Mouse (Mus musculus): ENCODE measurements around the gene Ndfip2. TPM values are rescaled to one million over a fixed set of nuclear protein-coding genes. Genes with fewer than 3 reads are reported as not detected.

The Ndfip2 gene
- polyA plus RNA-seq, 1 experiment from 2014 or later: 57.3 TPM

DNA sequence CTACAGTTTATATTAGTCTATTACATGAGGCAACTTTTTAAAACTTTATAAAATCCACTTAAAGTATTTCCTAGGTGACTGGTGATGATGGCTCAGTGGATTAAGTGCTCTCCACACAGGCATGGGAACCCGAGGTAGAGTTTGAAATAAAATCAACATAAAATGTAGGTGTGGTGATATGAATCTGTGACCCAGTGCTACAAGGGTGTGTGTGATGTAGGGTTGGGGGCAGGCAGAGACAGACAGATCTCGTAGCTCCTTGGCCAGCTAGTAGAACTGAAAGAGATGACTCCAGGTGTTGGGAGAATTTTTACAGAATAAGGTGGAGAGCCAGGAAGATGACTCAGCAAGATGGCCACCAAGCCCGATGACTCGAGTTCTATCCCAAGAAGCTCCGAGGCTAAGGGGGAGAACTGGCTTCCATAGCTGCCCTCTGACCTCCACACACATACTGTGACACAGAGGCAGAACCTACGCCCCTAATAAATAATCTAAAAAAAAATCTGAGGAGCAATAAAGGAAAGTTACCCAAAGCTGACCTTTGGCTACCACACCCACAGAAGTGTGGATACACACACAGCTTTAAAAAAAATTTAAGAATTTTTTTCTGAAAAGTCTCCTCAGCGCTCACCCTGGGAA lies 14.4 kb upstream of the Ndfip2 start:
- Histone ChIP-seq H3K9ac (ENCODE audit: low read length) (no peak overlapping the region), H3K36me3 (ENCODE audit: control insufficient read depth, insufficient read depth) (no peaks in the 10 kb centered on the region), H3K4me1 (ENCODE audit: control insufficient read depth, insufficient read depth, low read length) (no peaks in the 10 kb centered on the region), H3K4me3 (ENCODE audit: low read length) (no peak overlapping the region), H3K27me3 (ENCODE audit: control insufficient read depth, insufficient read depth, low read length) (no peaks in the 10 kb centered on the region), H3K27ac (ENCODE audit: low read length) (no peak overlapping the region), H3K9me3 (replicated peaks; ENCODE audit: control insufficient read depth, low read length) (no peaks in the 10 kb centered on the region), H3K4me2 (ENCODE audit: low read depth, low read length) (no peak overlapping the region)
- WGBS: 82% methylated on average over 7 of the region's 7 CpGs
- ATAC-seq (replicated peaks; ENCODE audit: extremely low read depth, insufficient read depth, low FRiP score): no peak

DNA sequence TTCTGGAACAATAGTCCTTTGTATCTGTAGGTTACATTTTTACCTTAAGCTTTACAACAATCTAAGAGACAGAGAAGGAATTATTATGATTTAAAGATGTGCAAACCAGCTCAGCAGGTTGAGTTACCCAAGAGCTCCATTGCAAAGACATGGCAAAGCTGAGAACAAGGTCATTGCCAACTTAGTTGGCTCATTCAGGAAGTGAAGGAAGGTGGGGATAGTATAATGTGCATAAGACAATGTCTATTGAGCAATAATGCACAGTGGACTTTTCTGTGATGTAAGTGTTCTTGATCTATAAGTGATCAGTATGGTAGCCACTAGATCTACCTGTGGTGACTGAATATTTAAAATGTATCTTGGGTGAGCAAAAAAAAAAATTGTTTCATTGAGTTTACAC lies 7.3 kb upstream of the Ndfip2 start:
- H3K9ac ChIP-seq (ENCODE audit: low read length): no peak overlapping the region
- no peaks in the 10 kb centered on the region for H3K9me3 ChIP-seq (replicated peaks; ENCODE audit: control insufficient read depth, low read length)
- no peaks in the 10 kb centered on the region for H3K4me1 ChIP-seq (ENCODE audit: control insufficient read depth, insufficient read depth, low read length)
- H3K4me3 ChIP-seq (ENCODE audit: low read length): no peak overlapping the region
- H3K27me3 ChIP-seq (ENCODE audit: control insufficient read depth, insufficient read depth, low read length): peaks cover 2% of the 10 kb centered on the region; the same call in 1 of the 2 replicates
- H3K27ac ChIP-seq (ENCODE audit: low read length): no peak overlapping the region
- no peak for ATAC-seq (replicated peaks; ENCODE audit: extremely low read depth, insufficient read depth, low FRiP score)
- H3K36me3 ChIP-seq (ENCODE audit: control insufficient read depth, insufficient read depth): no peaks in the 10 kb centered on the region
- H3K4me2 ChIP-seq (ENCODE audit: low read depth, low read length): no peak overlapping the region

DNA sequence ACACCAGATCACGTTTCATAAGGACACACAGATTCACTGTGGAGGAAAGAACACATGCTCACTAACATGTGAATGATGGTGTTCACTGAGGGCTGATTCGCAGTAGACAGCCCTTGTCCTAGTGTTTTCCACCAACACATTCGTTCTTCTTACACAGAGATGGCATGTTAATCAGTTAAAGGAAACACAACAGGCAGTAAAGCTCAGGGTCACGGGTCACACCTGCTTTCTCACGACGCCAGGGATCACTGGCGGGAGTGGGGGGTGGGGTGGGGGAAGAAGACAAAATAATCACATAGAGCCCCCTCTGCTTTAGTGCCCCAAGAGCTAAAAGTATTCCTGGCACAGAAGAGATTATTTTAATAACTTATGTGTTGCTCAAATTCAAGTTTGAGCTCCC lies 5.1 kb upstream of the Ndfip2 start:
- no peaks in the 10 kb centered on the region for H3K4me1 ChIP-seq (ENCODE audit: control insufficient read depth, insufficient read depth, low read length)
- H3K27ac ChIP-seq (ENCODE audit: low read length): no peak overlapping the region
- peaks cover 2% of the 10 kb centered on the region; the same call in 1 of the 2 replicates for H3K27me3 ChIP-seq (ENCODE audit: control insufficient read depth, insufficient read depth, low read length)
- ATAC-seq (replicated peaks; ENCODE audit: extremely low read depth, insufficient read depth, low FRiP score): no peak
- H3K36me3 ChIP-seq (ENCODE audit: control insufficient read depth, insufficient read depth): no peaks in the 10 kb centered on the region
- no peak overlapping the region for H3K9ac ChIP-seq (ENCODE audit: low read length)
- no peaks in the 10 kb centered on the region for H3K9me3 ChIP-seq (replicated peaks; ENCODE audit: control insufficient read depth, low read length)
- 53% methylated on average over 7 of the region's 7 CpGs for WGBS
- H3K4me3 ChIP-seq (ENCODE audit: low read length): no peak overlapping the region
- H3K4me2 ChIP-seq (ENCODE audit: low read depth, low read length): no peak overlapping the region

DNA sequence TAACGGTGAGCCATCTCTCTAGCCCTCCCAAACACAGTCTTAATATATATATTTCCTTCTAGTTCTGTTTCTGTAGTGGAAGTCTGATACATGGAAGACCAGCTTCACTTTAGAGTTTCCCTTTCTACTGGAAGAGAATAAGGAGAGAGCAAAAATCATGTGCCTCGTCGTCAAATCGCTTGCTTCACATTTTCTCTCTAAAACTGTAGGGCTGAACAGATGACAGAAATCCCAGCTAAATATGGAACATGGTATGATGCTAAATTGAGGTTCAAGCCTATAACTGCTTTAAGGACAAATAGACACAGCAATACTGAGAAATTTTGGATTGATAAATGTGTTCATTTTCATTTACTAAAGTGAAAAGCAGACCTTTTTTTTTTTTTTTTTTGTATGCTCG lies 4.0 kb upstream of the Ndfip2 start:
- Histone ChIP-seq H3K9ac (ENCODE audit: low read length) (no peak overlapping the region), H3K36me3 (ENCODE audit: control insufficient read depth, insufficient read depth) (no peaks in the 10 kb centered on the region), H3K27ac (ENCODE audit: low read length) (no peak overlapping the region), H3K4me3 (ENCODE audit: low read length) (no peak overlapping the region), H3K9me3 (replicated peaks; ENCODE audit: control insufficient read depth, low read length) (no peaks in the 10 kb centered on the region), H3K4me2 (ENCODE audit: low read depth, low read length) (no peak overlapping the region), H3K27me3 (ENCODE audit: control insufficient read depth, insufficient read depth, low read length) (peaks cover 2% of the 10 kb centered on the region; the same call in 1 of the 2 replicates), H3K4me1 (ENCODE audit: control insufficient read depth, insufficient read depth, low read length) (no peaks in the 10 kb centered on the region)
- ATAC-seq (replicated peaks; ENCODE audit: extremely low read depth, insufficient read depth, low FRiP score): no peak
- WGBS: 81% methylated on average over 5 of the region's 5 CpGs

DNA sequence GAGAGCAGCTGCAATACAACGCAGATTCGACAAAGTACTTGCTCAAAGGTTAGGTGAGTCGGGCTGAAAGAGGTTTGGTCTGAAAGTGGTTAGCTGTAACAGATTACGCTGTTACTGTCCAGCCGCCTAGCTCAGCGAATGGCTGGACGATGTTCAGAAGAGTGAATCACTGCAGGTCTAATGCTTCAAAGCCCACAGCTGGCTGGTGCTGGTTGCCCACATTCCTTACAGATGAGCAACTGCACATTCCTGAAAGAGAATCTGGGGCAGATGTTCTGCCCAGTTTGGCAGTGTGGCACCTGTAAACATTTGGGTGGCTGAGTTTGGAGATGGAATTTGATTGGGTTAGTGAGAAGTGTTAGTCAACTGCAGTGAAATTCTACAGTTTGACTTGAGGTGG lies 2.8 kb upstream of the Ndfip2 start:
- Histone ChIP-seq H3K4me1 (ENCODE audit: control insufficient read depth, insufficient read depth, low read length) (peaks cover 2% of the 10 kb centered on the region; the same call in 1 of the 2 replicates), H3K4me3 (ENCODE audit: low read length) (no peak overlapping the region), H3K36me3 (ENCODE audit: control insufficient read depth, insufficient read depth) (no peaks in the 10 kb centered on the region), H3K9ac (ENCODE audit: low read length) (no peak overlapping the region), H3K27ac (ENCODE audit: low read length) (no peak overlapping the region), H3K27me3 (ENCODE audit: control insufficient read depth, insufficient read depth, low read length) (peaks cover 2% of the 10 kb centered on the region; the same call in 1 of the 2 replicates), H3K9me3 (replicated peaks; ENCODE audit: control insufficient read depth, low read length) (no peaks in the 10 kb centered on the region), H3K4me2 (ENCODE audit: low read depth, low read length) (no peak overlapping the region)
- 74% methylated on average over 7 of the region's 7 CpGs for WGBS
- ATAC-seq (replicated peaks; ENCODE audit: extremely low read depth, insufficient read depth, low FRiP score): no peak

DNA sequence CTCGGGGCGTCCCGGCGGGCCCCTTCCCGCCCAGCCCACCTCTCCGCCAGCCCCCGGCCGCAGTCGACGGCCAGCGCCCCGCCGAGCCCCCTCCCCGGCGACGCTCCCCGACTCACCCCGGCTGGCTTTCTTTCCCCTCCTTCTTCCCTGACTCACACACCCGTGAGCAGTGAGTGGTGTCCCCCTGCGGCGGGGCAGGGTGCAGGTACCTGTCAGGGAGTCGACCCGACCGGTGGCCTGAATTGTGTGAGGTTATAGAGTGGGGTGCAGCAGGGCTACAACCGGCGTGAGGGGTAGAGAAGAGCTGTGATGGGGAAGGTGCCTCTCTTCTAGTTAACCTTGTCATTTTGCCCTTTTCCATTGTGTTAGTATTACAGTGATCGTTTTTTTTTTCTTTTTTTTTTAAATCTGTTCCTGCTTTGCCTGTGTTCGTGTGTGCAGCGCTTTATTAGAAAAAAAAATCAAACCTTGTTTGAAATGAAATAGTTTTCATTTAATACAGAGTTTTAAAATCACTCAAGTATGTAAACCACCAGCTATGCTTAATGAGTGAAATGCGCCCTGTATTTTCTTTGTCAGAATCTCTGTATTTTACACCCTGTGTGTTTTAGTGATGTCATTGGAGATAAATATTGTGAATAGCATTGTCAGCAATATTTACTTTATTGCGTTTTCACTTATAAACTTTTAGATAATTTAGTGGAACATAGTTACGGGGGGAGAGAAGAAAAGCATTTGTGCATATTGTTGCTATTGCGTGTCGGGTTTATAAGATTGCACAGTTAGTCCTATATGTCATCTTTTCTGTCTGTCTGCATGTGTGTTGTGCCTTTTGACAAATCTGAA lies 885 bp downstream of the Ndfip2 start:
- Histone ChIP-seq H3K36me3 (ENCODE audit: control insufficient read depth, insufficient read depth) (no peaks in the 10 kb centered on the region), H3K4me1 (ENCODE audit: control insufficient read depth, insufficient read depth, low read length) (peaks cover 6% of the 10 kb centered on the region; the same call in 1 of the 2 replicates), H3K4me2 (ENCODE audit: low read depth, low read length) (peak overlapping the region; percentile 78), H3K27ac (ENCODE audit: low read length) (peak overlapping the region; percentile 92), H3K9me3 (replicated peaks; ENCODE audit: control insufficient read depth, low read length) (no peaks in the 10 kb centered on the region), H3K9ac (ENCODE audit: low read length) (peak overlapping the region; percentile 97), H3K4me3 (ENCODE audit: low read length) (peak overlapping the region; percentile 94), H3K27me3 (ENCODE audit: control insufficient read depth, insufficient read depth, low read length) (peaks cover 2% of the 10 kb centered on the region; the same call in 1 of the 2 replicates)
- WGBS: 17% methylated on average over 16 of the region's 34 CpGs
- peak; percentile 80 for ATAC-seq (replicated peaks; ENCODE audit: extremely low read depth, insufficient read depth, low FRiP score)

DNA sequence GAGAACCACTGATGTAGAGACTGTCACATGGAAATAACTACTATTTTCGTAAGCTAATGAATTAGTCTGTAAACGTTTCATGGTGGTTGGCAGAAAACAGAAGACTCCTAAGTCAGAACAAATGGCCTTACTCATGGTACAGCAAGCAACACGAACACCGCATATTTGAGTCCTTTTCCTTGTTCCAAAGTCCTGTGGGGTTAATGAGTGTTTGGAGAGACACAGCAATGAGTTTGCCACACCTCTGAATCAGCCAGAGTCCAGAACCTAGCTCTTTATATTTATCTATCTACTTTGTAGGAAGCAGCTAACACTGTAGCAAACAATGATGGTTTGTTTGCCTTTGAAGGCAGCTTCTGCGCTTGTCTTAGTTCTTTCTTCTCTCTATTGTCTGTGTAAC lies 4.5 kb downstream of the Ndfip2 start:
- ATAC-seq (replicated peaks; ENCODE audit: extremely low read depth, insufficient read depth, low FRiP score): no peak
- no peak overlapping the region for H3K27ac ChIP-seq (ENCODE audit: low read length)
- H3K4me1 ChIP-seq (ENCODE audit: control insufficient read depth, insufficient read depth, low read length): peaks cover 15% of the 10 kb centered on the region; the same call in 1 of the 2 replicates
- H3K27me3 ChIP-seq (ENCODE audit: control insufficient read depth, insufficient read depth, low read length): no peaks in the 10 kb centered on the region
- H3K4me3 ChIP-seq (ENCODE audit: low read length): no peak overlapping the region
- 72% methylated on average over 5 of the region's 5 CpGs for WGBS
- no peaks in the 10 kb centered on the region for H3K36me3 ChIP-seq (ENCODE audit: control insufficient read depth, insufficient read depth)
- no peaks in the 10 kb centered on the region for H3K9me3 ChIP-seq (replicated peaks; ENCODE audit: control insufficient read depth, low read length)
- no peak overlapping the region for H3K9ac ChIP-seq (ENCODE audit: low read length)
- H3K4me2 ChIP-seq (ENCODE audit: low read depth, low read length): no peak overlapping the region

DNA sequence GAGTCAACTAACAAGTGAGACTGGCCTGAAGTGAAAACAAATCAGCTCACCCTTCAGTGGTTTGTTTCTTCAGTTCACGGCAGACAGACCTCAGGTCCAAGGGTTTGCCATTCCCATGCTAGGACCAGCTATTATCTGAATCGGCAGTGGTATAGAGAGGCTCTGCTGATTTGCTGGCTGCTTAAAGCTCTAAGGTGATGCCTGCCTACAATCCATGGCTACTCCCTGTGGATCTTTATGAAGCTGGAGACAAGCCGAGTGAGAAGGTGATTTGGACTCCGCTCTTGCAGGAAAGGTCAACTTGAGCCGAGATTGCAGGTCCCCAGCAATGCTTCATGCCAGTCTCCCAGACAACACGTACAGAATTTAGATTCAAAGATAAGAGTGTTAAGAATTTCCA lies 8.7 kb downstream of the Ndfip2 start:
- H3K4me2 ChIP-seq (ENCODE audit: low read depth, low read length): no peak overlapping the region
- no peak overlapping the region for H3K27ac ChIP-seq (ENCODE audit: low read length)
- no peaks in the 10 kb centered on the region for H3K27me3 ChIP-seq (ENCODE audit: control insufficient read depth, insufficient read depth, low read length)
- no peak overlapping the region for H3K9ac ChIP-seq (ENCODE audit: low read length)
- H3K36me3 ChIP-seq (ENCODE audit: control insufficient read depth, insufficient read depth): no peaks in the 10 kb centered on the region
- no peak overlapping the region for H3K4me3 ChIP-seq (ENCODE audit: low read length)
- 35% methylated on average over 6 of the region's 6 CpGs for WGBS
- peaks cover 8% of the 10 kb centered on the region; the same call in 1 of the 2 replicates for H3K4me1 ChIP-seq (ENCODE audit: control insufficient read depth, insufficient read depth, low read length)
- ATAC-seq (replicated peaks; ENCODE audit: extremely low read depth, insufficient read depth, low FRiP score): no peak
- no peaks in the 10 kb centered on the region for H3K9me3 ChIP-seq (replicated peaks; ENCODE audit: control insufficient read depth, low read length)

DNA sequence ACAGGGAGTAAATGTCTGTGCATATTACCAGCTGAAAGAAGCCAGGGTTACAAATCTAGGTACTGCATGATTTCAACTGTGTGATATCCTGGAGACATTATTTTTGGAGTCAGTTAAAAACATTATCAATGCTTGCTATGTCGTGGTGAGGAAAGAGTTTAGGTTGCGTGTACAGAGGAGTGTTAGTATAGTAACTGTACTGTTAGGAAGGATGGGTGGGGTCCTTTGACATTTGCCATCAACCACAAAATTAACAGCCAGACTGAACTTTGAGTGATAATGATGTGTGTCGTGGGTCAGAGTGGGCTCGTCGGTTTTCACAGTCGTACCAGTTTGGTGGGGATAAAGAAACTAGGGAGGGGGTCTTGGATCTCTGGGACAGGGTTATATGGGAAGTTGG lies 13.7 kb downstream of the Ndfip2 start:
- Histone ChIP-seq H3K27me3 (ENCODE audit: control insufficient read depth, insufficient read depth, low read length) (no peaks in the 10 kb centered on the region), H3K9ac (ENCODE audit: low read length) (no peak overlapping the region), H3K4me3 (ENCODE audit: low read length) (no peak overlapping the region), H3K9me3 (replicated peaks; ENCODE audit: control insufficient read depth, low read length) (no peaks in the 10 kb centered on the region), H3K4me2 (ENCODE audit: low read depth, low read length) (no peak overlapping the region), H3K27ac (ENCODE audit: low read length) (no peak overlapping the region), H3K4me1 (ENCODE audit: control insufficient read depth, insufficient read depth, low read length) (peaks cover 22% of the 10 kb centered on the region), H3K36me3 (ENCODE audit: control insufficient read depth, insufficient read depth) (no peaks in the 10 kb centered on the region)
- 60% methylated on average over 6 of the region's 6 CpGs for WGBS
- no peak for ATAC-seq (replicated peaks; ENCODE audit: extremely low read depth, insufficient read depth, low FRiP score)

Measured in heart, embryonic 16.5 days (tissue).